Comparison of ENCODE assay signal across 8 mouse cellular contexts in the genomic region with DNA sequence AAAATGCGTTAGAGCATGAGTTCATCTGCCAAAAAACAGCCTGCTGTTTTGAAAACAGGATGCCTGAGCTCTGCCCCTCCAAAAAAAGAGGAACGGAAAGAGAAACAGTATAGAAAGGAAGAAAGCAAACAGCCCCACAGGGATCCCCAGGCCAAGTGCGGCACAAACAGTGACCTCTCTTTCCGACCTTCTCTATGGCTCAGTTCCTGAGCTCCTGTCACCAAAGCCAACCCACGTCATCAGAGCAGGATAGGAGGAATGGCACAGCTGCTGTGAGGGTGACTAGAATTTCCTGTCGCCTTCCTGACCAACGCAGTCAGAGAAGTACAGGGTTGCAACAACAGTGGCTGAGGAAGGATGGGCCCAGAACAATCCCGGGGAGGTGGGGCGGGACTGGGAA.
DNase-seq lines count a peak whose midpoint lies in the region; ATAC-seq and TF ChIP-seq lines count a peak whose summit lies in the region.

No protein-coding gene starts in this region.

- peak overlapping the region; percentile 20; the same call in 1 of the 2 replicates for H3K4me3 ChIP-seq in layer of hippocampus, adult 2 months
- peak overlapping the region; percentile 5; the same call in 1 of the 2 replicates for H3K4me3 ChIP-seq in heart, embryonic 10.5 days
- peak overlapping the region; percentile 24; the same call in 1 of the 2 replicates for H3K4me3 ChIP-seq in liver, adult 2 months (ENCODE audit: insufficient read depth, low read depth, low read length)

- H3K4me1 ChIP-seq in heart, embryonic 10.5 days = peaks cover 23% of the 10 kb centered on the region
- H3K4me1 ChIP-seq in liver, adult 2 months (ENCODE audit: control insufficient read depth, insufficient read depth, low read length) = peaks cover 32% of the 10 kb centered on the region

- H3K79me2 ChIP-seq in liver, adult 2 months (ENCODE audit: control insufficient read depth, insufficient read depth, low read length) = peaks cover 26% of the 10 kb centered on the region; the same call in 1 of the 2 replicates

- no peaks in the 10 kb centered on the region for H3K27me3 ChIP-seq in heart, embryonic 10.5 days (ENCODE audit: insufficient read depth, poor library complexity, severe bottlenecking)
- no peaks in the 10 kb centered on the region for H3K27me3 ChIP-seq in liver, adult 2 months (ENCODE audit: control insufficient read depth, insufficient read depth, low read length)

- DNase-seq in layer of hippocampus, adult 2 months (ENCODE audit: low spot score in 2 of 2) = no peak
- DNase-seq in layer of hippocampus, adult 9-11 months = no peak
- DNase-seq in heart, embryonic 10.5 days (ENCODE audit: low spot score) = no peak
- peak; percentile 95 for DNase-seq in liver, adult 2 months (ENCODE audit: extremely low read depth, low read depth, low spot score)
- no peak for DNase-seq in layer of hippocampus, postnatal 10 days (ENCODE audit: low spot score in 2 of 2)
- no peak for DNase-seq in right cerebral cortex, adult 18-20 months
- no peak for DNase-seq in left cerebral cortex, adult 18-20 months (ENCODE audit: low spot score in 2 of 2)

- ATAC-seq in neutrophil, adult 5-6 weeks (ENCODE audit: extremely low read depth, insufficient number of reproducible peaks, low FRiP score, poor library complexity, severe bottlenecking) = peak; percentile 51

- no peak for TF ChIP-seq CTCF in layer of hippocampus, adult 2 months (conservative IDR thresholded peaks at IDR 0.05)
- no peak for TF ChIP-seq CTCF in liver, adult 2 months (IDR thresholded peaks at IDR 0.05; ENCODE audit: low read depth, low read length)

- no peak for TF ChIP-seq POLR2A in liver, adult 2 months (IDR thresholded peaks at IDR 0.05; ENCODE audit: extremely low read depth, insufficient read depth, low read length)

- H3K36me3 ChIP-seq in heart, embryonic 10.5 days = no peaks in the 10 kb centered on the region
- 0 out of 2 replicates have a peak, but pooled peaks cover 1% of the 10 kb centered on the region for H3K36me3 ChIP-seq in liver, adult 2 months (ENCODE audit: control insufficient read depth, insufficient read depth, low read length)

- peak overlapping the region; percentile 79 for H3K27ac ChIP-seq in layer of hippocampus, adult 2 months
- H3K27ac ChIP-seq in heart, embryonic 10.5 days = 0 out of 2 replicates have a peak overlapping the region, but pooled peaks have one; percentile 60
- H3K27ac ChIP-seq in liver, adult 2 months (replicated peaks; ENCODE audit: insufficient read depth, low read depth, low read length) = peak overlapping the region; percentile 97

- H3K9ac ChIP-seq in liver, adult 2 months (ENCODE audit: low read depth, low read length) = peak overlapping the region; percentile 81

- H3K9me3 ChIP-seq in heart, embryonic 10.5 days = no peaks in the 10 kb centered on the region

- WGBS in heart, embryonic 10.5 days = 33% methylated on average over 9 of the region's 9 CpGs
- whole genome bisulfite sequencing in liver, adult 2 months = 3% methylated on average over 9 of the region's 9 CpGs
